Mouse (Mus musculus) ovary, adult 2 months (tissue): ENCODE measurements around the gene Krtap13-1. TPM values are rescaled to one million over a fixed set of nuclear protein-coding genes. Genes with fewer than 3 reads are reported as not detected.

ENCODE experiments used
- polyA plus RNA-seq: library from polyadenylated mRNA; depleted of rRNA; stranded (reverse); fragments of >200 nt; gene quantifications from 2 replicates; pipeline ENCODE4 v1.2.3, GENCODE M21; 2012; rRNA removed

Krtap13-1 gene
- polyA plus RNA-seq = not detected in 2 replicates

DNA sequence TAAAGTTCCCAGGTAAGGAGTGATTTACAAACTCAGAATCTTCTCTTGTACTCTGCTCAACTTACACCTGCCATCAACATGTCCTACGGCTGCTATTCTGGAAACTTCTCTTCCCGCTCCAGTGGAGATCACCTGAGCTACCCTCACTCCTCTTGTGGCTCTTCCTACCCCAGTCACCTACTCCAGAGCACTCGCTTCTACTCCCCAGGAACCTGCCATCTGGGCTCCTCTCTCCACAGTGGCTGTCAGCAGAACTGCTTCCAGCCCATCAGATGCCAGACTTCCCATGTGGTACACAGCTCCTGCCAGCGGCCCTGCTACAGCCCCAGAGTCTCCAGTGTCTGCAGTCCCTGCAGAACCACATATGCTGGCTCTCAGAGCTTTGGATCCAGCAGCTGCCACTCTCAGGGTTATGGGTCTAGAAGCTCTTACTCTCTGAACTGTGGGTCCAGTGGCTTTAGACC lies at the start of gene Krtap13-1:
Gene Krtap13-1 (plus strand): TSS at position 51 of the 464 bp plus-strand sequence.

GRCm38 (mm10) chr16:88707496-88708012 lies 21.1 kb upstream of the Krtap13-1 start, which contains the start of gene 2310061N02Rik:
2310061N02Rik (minus strand) TSS chr16:88707962.

GRCm38 (mm10) chr16:88751535-88751934 lies 22.9 kb downstream of the Krtap13-1 start, which contains the start of gene Krtap13:
Krtap13 (minus strand) TSS chr16:88751635.

DNA sequence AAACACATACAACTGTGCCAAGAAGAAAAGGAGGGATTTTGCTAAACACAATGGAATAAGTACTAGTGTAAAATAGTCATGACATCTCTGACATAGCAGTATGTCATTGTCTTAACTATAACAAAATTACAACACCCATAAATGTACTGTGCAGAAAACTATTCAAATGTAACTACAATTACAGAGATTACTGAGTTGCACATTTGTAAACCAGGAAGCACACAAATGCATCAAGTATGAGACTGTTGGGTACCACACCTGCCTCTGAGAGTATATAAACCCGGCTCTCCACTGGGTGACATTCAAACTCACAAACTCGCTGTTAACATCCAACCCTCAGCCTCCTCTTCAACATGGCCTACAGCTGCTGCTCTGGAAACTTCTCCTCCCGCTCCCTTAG lies 29.9 kb downstream of the Krtap13-1 start, which contains the start of gene 2310034C09Rik:
Gene 2310034C09Rik (plus strand): TSS at position 301 of the 400 bp plus-strand sequence.

GRCm38 (mm10) chr16:88774106-88774505 lies 45.4 kb downstream of the Krtap13-1 start, which contains the start of gene 2310057N15Rik:
2310057N15Rik (minus strand) TSS chr16:88774206.

DNA sequence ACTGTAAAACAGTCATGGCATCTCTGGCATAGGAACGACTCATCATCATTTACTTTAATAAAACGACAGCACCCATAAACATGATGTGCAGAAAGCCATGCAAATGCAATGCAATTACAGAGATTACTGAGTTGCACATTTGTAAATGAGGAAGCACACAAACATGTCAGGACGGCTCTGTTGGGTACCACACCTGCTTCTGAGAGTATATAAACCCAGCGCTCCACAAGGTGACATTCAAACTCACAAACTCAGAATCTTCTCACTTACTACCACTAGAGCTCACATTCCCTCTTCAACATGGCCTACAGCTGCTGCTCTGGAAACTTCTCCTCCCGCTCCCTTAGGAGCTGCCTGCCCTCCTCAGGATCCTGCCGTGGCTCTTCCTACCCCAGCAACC lies 48.9 kb downstream of the Krtap13-1 start, which contains the start of gene Gm5965:
Gene Gm5965 (plus strand): TSS at position 301 of the 400 bp plus-strand sequence.

Other genes with a start within 250 kb of the Krtap13-1 start
- gene Cldn17, start 221.9 kb upstream of the Krtap13-1 start, polyA plus RNA-seq = not detected in 2 replicates
- gene Cldn8, start 165.7 kb upstream of the Krtap13-1 start, polyA plus RNA-seq = 1.3 and 2.1 TPM in 2 replicates
- not detected in 2 replicates for gene Krtap24-1, start 116.6 kb upstream of the Krtap13-1 start, polyA plus RNA-seq
- not detected in 2 replicates for gene 2310079G19Rik, start 101.2 kb upstream of the Krtap13-1 start, polyA plus RNA-seq
- not detected in 2 replicates for gene Krtap26-1, start 81.1 kb upstream of the Krtap13-1 start, polyA plus RNA-seq
- not detected in 2 replicates for gene Krtap27-1, start 57.2 kb upstream of the Krtap13-1 start, polyA plus RNA-seq
- gene 2310061N02Rik, start 20.9 kb upstream of the Krtap13-1 start, polyA plus RNA-seq = not detected in 2 replicates
- gene Krtap13, start 22.8 kb downstream of the Krtap13-1 start, polyA plus RNA-seq = not detected in 2 replicates
- gene 2310034C09Rik, start 30.0 kb downstream of the Krtap13-1 start, polyA plus RNA-seq = not detected in 2 replicates
- not detected in 2 replicates for gene 2310057N15Rik, start 45.3 kb downstream of the Krtap13-1 start, polyA plus RNA-seq
- not detected in 2 replicates for gene Gm5965, start 49.0 kb downstream of the Krtap13-1 start, polyA plus RNA-seq
- not detected in 2 replicates for gene Gm20741, start 83.4 kb downstream of the Krtap13-1 start, polyA plus RNA-seq
- not detected in 2 replicates for gene Krtap15, start 91.4 kb downstream of the Krtap13-1 start, polyA plus RNA-seq
- not detected in 2 replicates for gene Krtap14, start 97.3 kb downstream of the Krtap13-1 start, polyA plus RNA-seq
- gene Krtap19-1, start 140.5 kb downstream of the Krtap13-1 start, polyA plus RNA-seq = not detected in 2 replicates
- not detected in 2 replicates for gene Krtap19-2, start 145.4 kb downstream of the Krtap13-1 start, polyA plus RNA-seq
- gene Krtap19-3, start 149.2 kb downstream of the Krtap13-1 start, polyA plus RNA-seq = not detected in 2 replicates
- not detected in 2 replicates for gene Krtap19-4, start 156.2 kb downstream of the Krtap13-1 start, polyA plus RNA-seq
- not detected in 2 replicates for gene Krtap19-5, start 167.6 kb downstream of the Krtap13-1 start, polyA plus RNA-seq
- not detected in 2 replicates for gene Krtap19-9b, start 203.4 kb downstream of the Krtap13-1 start, polyA plus RNA-seq
- gene Krtap16-3, start 234.0 kb downstream of the Krtap13-1 start, polyA plus RNA-seq = not detected in 2 replicates